Mouse (Mus musculus): ENCODE data around the gene Ankrd34c.

DNA sequence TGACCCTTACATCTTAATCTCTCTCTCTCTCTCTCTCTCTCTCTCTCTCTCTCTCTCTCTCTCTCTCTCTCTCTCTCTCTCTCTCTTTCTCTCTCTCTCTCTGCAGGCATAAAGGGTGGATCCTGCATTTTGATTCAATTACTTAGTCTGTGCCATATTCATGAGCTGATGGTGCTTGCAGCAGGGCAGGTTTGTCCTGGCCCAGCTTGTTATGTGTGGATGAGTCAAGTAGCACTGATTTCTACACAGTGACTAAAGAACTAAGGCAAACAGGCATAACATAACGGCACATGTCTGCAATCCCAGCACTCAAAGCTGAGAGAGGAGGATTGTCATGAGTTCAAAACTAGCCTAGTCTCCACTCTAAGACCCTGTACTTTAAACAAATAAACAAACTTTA is 19.9 kb upstream of the Ankrd34c start:
- TF ChIP-seq POLR2A (IDR thresholded peaks at IDR 0.05; ENCODE audit: low read depth, low read length) (no peak), CTCF (IDR thresholded peaks at IDR 0.05; ENCODE audit: borderline replicate concordance, insufficient read depth, low read length) (no peak)
